Mouse (Mus musculus) lung, embryonic 14.5 days (tissue): ENCODE measurements around the gene Plaa. TPM values are rescaled to one million over a fixed set of nuclear protein-coding genes. Genes with fewer than 3 reads are reported as not detected.
A peak's percentile ranks its signal among the peaks of the same experiment; 100 is the strongest.
"Not testable (repeated sequence)": the region's sequence is repeated elsewhere in the genome, so short reads cannot be mapped to it uniquely, and the experiment has no call there.

ENCODE experiments used
- ATAC-seq: fragments of 200-750 bp; cut with Nextera tagmentation; 2 replicates; pipeline ENCODE4 v1.8.0; 2017; ENCODE audit warnings: mild to moderate bottlenecking, moderate TSS enrichment, moderate library complexity; ENCODE audit not compliant: insufficient read depth
- DNase-seq: peaks from one replicate; pipeline ENCODE4 v3.0.0-alpha.2; 2015
- H3K27ac ChIP-seq: fragments of 300-500 bp; sonication (generic); 2 replicates; pipeline ENCODE4 v1.5.1; 2014; ENCODE audit warnings: low read depth, mild to moderate bottlenecking, moderate library complexity
- H3K27me3 ChIP-seq: fragments of 300-500 bp; sonication (generic); 2 replicates; pipeline ENCODE4 v1.6.1; 2014; ENCODE audit warnings: low read length, control low read depth; ENCODE audit not compliant: insufficient read depth
- H3K36me3 ChIP-seq: fragments of 300-500 bp; sonication (generic); 2 replicates; pipeline ENCODE4 v1.6.1; 2014; ENCODE audit warnings: control low read depth; ENCODE audit not compliant: insufficient read depth
- H3K4me1 ChIP-seq: fragments of 300-500 bp; sonication (generic); 2 replicates; pipeline ENCODE4 v1.6.1; 2014; ENCODE audit warnings: antibody characterized with exemption, control low read depth; ENCODE audit not compliant: insufficient read depth
- H3K4me2 ChIP-seq: fragments of 300-500 bp; sonication (generic); 2 replicates; pipeline ENCODE4 v1.6.1; 2014; ENCODE audit warnings: mild to moderate bottlenecking
- H3K4me3 ChIP-seq: fragments of 300-500 bp; sonication (generic); 2 replicates; pipeline ENCODE4 v1.5.1; 2014; ENCODE audit warnings: low read depth, low read length
- H3K9ac ChIP-seq: fragments of 300-500 bp; sonication (generic); 2 replicates; pipeline ENCODE4 v1.6.1; 2014
- H3K9me3 ChIP-seq: fragments of 300-500 bp; sonication (generic); 2 replicates; pipeline ENCODE4 v1.6.1; 2016; ENCODE audit warnings: low read depth, low read length, control low read depth
- CTCF ChIP-seq: IDR thresholded peaks from 2 replicates; pipeline ENCODE4 v1.5.1; 2016; ENCODE audit warnings: antibody characterized with exemption, low read depth
- WGBS: fragments of 180-500 bp; shearing (Covaris S2); extraction: QIAGEN DNeasy Blood & Tissue Kit; methylation state at CpG from one replicate; pipeline ENCODE4 v1.1.7; 2014; 5-methylcytosine and 5-hydroxymethylcytosine counted together
- polyA plus RNA-seq: library from polyadenylated mRNA; unstranded; fragments of >200 nt; fragmentation: Nextera tagmentation; extraction: Ambion mirVana; gene quantifications from 2 replicates; pipeline ENCODE4 v1.2.1, GENCODE M21; 2014

The Plaa gene
- polyA plus RNA-seq, result 78.3 and 80.9 TPM in 2 replicates

GRCm38 (mm10) chr4:94603031-94603629 is at the start of gene Plaa:
Plaa (minus strand) TSS chr4:94603244.
- Histone ChIP-seq H3K4me2 (peak within 1 kb of the TSS; percentile 83), H3K9me3 (no peaks in the 10 kb centered on the region), H3K27ac (peak within 1 kb of the TSS; percentile 92), H3K27me3 (no peaks in the 10 kb centered on the region), H3K9ac (peak within 1 kb of the TSS; percentile 88), H3K36me3 (no peaks in the 10 kb centered on the region), H3K4me3 (peak within 1 kb of the TSS; percentile 95), H3K4me1 (no peaks in the 10 kb centered on the region)
- TF ChIP-seq CTCF, result no peak
- peak; percentile 99 for ATAC-seq
- WGBS, result under 1% methylated on average over 61 of the region's 61 CpGs
- DNase-seq, result peak; percentile 96

GRCm38 (mm10) chr4:94650426-94651175 is 47.6 kb upstream of the Plaa start:
- 89% methylated on average over 5 of the region's 5 CpGs for WGBS
- H3K36me3 ChIP-seq, H3K4me2 ChIP-seq: not testable (repeated sequence)

GRCm38 (mm10) chr4:94649920-94650319 is 46.9 kb upstream of the Plaa start, which contains the start of gene Lrrc19:
Lrrc19 (minus strand) TSS chr4:94650144.
- no peak within 1 kb of the TSS for H3K9ac ChIP-seq
- H3K36me3 ChIP-seq, result peaks cover 6% of the 10 kb centered on the region; the same call in 1 of the 2 replicates
- H3K4me3 ChIP-seq, result no peak within 1 kb of the TSS
- no peak within 1 kb of the TSS for H3K4me2 ChIP-seq
- DNase-seq, result no peak
- H3K27ac ChIP-seq, result no peak within 1 kb of the TSS
- WGBS, result 78% methylated on average over 3 of the region's 3 CpGs
- H3K9me3 ChIP-seq, result no peaks in the 10 kb centered on the region
- TF ChIP-seq CTCF, result no peak
- no peaks in the 10 kb centered on the region for H3K27me3 ChIP-seq
- no peak for ATAC-seq
- no peaks in the 10 kb centered on the region for H3K4me1 ChIP-seq

More at GRCm38 (mm10) chr4:94650426-94651175, 47.6 kb upstream of the Plaa start:
- H3K9me3 ChIP-seq, ATAC-seq, H3K4me1 ChIP-seq, H3K9ac ChIP-seq, H3K4me3 ChIP-seq, H3K27me3 ChIP-seq, DNase-seq, H3K27ac ChIP-seq: not testable (repeated sequence)

- DNase-seq, result no peak
- Histone ChIP-seq H3K9me3 (no peaks in the 10 kb centered on the region), H3K27me3 (no peaks in the 10 kb centered on the region), H3K9ac (no peak overlapping the region), H3K4me1 (no peaks in the 10 kb centered on the region), H3K4me3 (no peak overlapping the region), H3K4me2 (no peak overlapping the region), H3K27ac (no peak overlapping the region), H3K36me3 (no peaks in the 10 kb centered on the region)
- 77% methylated on average over 2 of the region's 2 CpGs for WGBS
- no peak for TF ChIP-seq CTCF
- ATAC-seq, result no peak
Measured at GRCm38 (mm10) chr4:94643141-94643540, 40.1 kb upstream of the Plaa start.

DNA sequence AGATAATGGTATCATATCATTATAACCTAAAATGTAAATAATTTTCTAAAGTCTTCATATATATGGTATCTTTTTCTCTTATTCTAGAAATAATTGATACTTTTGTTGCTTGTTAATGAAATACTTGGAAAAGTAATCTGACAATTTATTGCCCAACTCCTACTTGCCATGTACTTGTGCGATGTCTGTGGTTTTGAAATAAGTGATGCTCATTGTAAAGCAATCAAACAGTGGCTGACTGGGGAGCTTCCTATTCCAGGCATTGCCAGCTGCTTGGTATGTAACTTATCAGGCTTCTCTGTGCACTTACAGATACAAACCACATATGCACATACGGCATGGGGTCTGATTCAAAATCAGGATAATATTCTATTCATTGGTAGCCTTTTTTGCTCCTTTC is 17.0 kb upstream of the Plaa start:
- WGBS, result 91% methylated on average over 2 of the region's 2 CpGs
- no peak overlapping the region for H3K4me2 ChIP-seq
- H3K9me3 ChIP-seq, result no peaks in the 10 kb centered on the region
- no peaks in the 10 kb centered on the region for H3K27me3 ChIP-seq
- H3K9ac ChIP-seq, result no peak overlapping the region
- peaks cover 7% of the 10 kb centered on the region; the same call in 1 of the 2 replicates for H3K36me3 ChIP-seq
- H3K4me3 ChIP-seq, result no peak overlapping the region
- TF ChIP-seq CTCF, result no peak
- H3K27ac ChIP-seq, result no peak overlapping the region
- no peak for DNase-seq
- H3K4me1 ChIP-seq, result no peaks in the 10 kb centered on the region
- no peak for ATAC-seq

- TF ChIP-seq CTCF, result no peak
Measured at GRCm38 (mm10) chr4:94614627-94615006, 11.6 kb upstream of the Plaa start.

GRCm38 (mm10) chr4:94613972-94614626 is 11.1 kb upstream of the Plaa start, which contains the start of gene Ift74:
Ift74 (plus strand) TSS chr4:94614491.
- TF ChIP-seq CTCF, result no peak
- Histone ChIP-seq H3K9ac (peak within 1 kb of the TSS; percentile 70), H3K4me1 (no peaks in the 10 kb centered on the region), H3K27ac (peak within 1 kb of the TSS; percentile 51), H3K27me3 (no peaks in the 10 kb centered on the region), H3K4me3 (peak within 1 kb of the TSS; percentile 62), H3K9me3 (no peaks in the 10 kb centered on the region), H3K4me2 (peak within 1 kb of the TSS; percentile 65), H3K36me3 (no peaks in the 10 kb centered on the region)
- ATAC-seq (peak; percentile 100), DNase-seq (peak; percentile 99)
- WGBS, result 2% methylated on average over 29 of the region's 29 CpGs

More at GRCm38 (mm10) chr4:94614627-94615006, 11.6 kb upstream of the Plaa start:
- under 1% methylated on average over 18 of the region's 18 CpGs for WGBS
- Histone ChIP-seq H3K36me3 (no peaks in the 10 kb centered on the region), H3K9me3 (no peaks in the 10 kb centered on the region), H3K4me3 (peak overlapping the region; percentile 62), H3K9ac (peak overlapping the region; percentile 70), H3K27me3 (no peaks in the 10 kb centered on the region), H3K4me2 (peak overlapping the region; percentile 65), H3K27ac (peak overlapping the region; percentile 51; the same call in 1 of the 2 replicates), H3K4me1 (no peaks in the 10 kb centered on the region)
- no peak for DNase-seq
- ATAC-seq, result peak; percentile 81
